Mouse (Mus musculus): ENCODE measurements around the gene Grm4.

GRCm38 (mm10) chr17:27500811-27501210 lies 20.4 kb downstream of the Grm4 start:
- no peak for TF ChIP-seq CTCF (IDR thresholded peaks at IDR 0.05; ENCODE audit: insufficient read depth, low read length)
- TF ChIP-seq POLR2A (IDR thresholded peaks at IDR 0.05; ENCODE audit: borderline replicate concordance, extremely low read depth, low read depth, low read length): no peak

Measured in lung, adult 2 months (tissue).